Mouse (Mus musculus): ENCODE measurements around the gene Knl1.

Gene Knl1

DNA sequence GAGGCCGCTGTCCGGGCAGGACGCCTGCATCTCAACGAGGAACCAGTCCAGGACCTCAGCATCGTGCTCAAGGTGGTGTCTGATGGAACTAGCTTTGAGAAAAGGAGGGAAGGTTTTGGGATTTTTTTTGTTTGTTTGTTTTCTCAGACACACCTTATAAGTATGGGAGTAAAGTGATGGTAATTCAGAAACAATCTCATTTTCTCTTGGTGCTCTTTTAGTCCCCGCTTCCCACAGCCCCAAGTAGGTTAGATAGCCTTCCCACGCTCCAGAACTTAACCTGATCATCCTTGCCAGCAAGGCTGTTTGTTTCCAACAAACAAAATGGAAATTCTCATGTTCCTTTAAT lies 11.5 kb upstream of the Knl1 start:
- DNase-seq (ENCODE audit: inconsistent ontology term), result peak; percentile 41

DNA sequence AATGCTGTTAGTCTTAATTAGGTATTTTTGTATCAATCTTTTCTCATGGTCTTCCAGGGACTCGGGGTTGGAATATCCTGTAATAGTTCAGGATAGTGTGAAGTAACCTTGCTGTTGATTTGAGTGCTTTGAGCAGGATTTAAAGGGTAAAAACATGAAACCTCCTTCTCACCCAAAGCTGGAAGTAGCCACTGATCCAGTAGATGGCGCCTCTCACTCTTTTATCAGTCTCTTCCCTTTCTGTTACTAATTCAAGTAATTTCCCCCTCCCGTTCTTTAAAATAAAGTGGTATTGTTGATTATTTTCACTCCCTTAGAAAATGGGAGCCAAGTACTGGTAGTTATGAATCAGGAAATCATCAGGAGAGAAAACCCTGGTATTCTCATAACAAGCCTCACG lies 6.0 kb upstream of the Knl1 start:
- no peak for DNase-seq (ENCODE audit: inconsistent ontology term)

DNA sequence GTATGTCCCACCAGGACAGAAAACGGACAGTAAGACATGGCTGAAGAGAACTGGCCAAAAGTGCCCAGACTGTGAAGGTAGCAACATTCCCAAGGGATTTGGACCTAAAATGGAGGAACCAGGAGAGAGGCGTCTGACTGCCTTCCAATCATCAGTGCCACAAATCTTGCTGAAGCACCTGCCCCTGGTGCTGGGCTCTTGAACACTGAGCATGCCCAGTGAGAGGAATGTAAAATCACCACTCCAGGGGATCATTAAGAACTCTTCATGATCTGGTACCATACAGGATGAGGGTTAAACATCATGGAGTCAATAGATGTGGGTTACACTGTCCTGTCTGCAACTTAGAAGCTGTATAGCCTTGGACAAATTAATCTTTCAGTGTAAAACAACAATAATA lies 1.8 kb upstream of the Knl1 start:
- no peak for DNase-seq (ENCODE audit: inconsistent ontology term)

DNA sequence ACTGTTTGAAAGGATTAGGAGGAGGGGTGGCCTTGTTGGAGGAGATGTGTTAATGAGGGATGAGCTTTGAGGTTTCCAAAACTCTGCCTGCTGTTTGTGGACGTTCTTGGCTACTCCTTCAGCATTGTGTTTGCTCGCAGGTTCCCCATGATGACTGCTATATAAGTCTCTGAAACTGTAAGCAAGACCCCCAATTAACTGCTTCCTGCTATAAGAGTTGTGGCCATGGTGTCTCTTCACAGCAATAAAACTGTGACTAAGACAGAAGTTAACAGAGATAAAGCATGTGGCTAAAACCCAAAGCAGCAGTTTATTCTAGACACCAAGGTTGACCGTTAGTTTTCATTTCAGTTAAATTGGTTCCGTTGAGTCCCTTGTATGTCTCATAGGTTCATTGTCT lies 930 bp downstream of the Knl1 start:
- peak; percentile 17 for DNase-seq (ENCODE audit: inconsistent ontology term)

DNA sequence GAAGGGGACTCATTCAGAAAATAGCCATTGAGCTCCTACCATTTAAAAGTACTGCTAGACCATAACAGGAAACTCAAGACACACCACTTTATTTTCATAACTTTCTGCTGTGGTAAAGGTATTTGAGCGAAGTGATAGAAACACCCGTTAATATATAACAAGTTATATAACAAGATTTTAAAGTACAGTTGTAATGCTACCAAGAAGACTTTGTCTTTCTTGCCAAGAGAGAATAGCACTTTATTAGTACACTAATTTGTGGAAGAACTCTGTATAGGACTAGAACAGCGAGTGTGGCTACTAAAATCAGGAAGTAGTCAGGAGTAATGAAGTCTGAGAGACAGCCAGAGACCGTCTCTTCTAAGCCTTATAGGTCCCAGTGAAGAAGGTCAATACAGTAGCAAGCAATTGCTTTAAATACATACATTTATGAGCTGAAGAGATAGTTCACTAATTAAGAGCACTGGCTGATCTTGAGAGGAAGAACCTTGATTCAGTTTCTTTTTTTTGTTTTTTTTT lies 3.3 kb downstream of the Knl1 start:
- DNase-seq (ENCODE audit: inconsistent ontology term), result no peak

DNA sequence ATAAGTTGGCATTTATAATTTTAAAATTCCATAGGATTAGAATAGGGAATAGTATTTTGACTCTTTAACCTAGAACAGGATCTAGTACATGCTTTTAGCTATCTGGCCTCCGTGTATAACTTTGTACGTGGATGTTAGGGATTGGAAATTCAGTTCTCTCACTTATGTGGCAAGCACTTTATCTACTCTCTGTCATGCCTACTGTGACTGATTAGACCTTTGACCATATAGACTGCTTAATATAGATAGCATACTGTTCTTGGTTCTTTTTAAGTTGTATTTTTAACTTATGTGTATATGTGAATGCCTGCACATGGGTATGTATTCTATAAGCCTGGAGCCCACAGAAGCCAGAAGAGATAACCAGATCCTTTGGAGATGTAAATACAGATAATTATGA lies 13.2 kb downstream of the Knl1 start:
- DNase-seq (ENCODE audit: inconsistent ontology term), result no peak

DNA sequence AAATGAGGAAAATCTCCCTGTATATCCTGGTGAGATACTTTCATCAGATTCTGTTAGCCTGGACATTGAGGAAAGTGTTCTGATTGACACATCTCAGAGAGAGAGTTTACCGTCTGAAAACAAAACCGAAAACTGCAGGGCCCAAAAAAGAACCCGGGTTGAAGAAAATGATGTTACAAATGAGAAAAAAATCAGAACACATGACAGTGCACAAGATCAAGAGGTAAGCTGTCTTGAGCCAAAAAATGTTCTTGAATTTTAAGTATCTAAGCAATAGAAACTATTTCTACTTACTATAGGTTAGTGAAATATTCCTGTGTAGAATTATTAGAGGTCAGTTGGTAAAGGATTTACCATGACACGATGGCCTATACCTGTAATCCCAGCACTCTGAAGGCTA lies 25.5 kb downstream of the Knl1 start:
- no peak for DNase-seq (ENCODE audit: inconsistent ontology term)

DNA sequence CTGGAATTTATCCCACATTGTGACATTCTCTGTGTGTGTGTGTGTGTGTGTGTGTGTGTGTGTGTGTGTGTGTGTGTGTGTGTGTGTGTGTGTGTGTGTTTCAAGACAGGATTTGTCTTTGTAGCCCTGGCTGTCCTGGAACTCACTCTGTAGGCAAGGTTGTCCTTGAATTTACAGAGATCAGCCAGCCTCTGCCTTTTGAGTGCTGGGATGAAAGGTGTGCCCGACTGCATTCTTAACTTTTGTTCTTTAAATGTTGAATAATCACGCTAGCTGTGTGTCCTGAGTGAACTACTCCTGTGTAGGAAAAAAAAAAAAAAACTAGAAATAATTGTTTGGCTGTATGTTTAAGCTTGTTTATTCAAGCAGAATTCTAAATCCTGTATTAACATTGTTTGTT lies 39.2 kb downstream of the Knl1 start:
- no peak for DNase-seq (ENCODE audit: inconsistent ontology term)

DNA sequence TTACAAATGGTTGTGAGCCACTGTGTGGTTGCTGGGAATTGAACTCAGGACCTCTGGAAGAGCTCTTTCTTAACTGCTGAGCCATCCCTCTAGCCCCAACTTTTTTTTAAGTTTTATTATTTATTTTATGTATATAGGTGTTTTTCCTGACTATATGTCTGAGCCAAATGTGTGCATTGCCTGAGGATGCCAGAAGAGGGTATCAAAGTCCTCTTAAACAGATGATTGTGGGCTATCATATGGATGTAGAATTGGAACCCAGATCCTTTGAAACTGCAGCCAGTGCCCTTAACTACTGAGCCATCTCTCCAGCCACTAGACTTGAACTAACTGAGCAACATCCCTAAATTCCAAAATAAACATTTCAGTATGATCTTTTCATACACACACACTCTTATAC lies 54.6 kb downstream of the Knl1 start:
- no peak for DNase-seq (ENCODE audit: inconsistent ontology term)

DNA sequence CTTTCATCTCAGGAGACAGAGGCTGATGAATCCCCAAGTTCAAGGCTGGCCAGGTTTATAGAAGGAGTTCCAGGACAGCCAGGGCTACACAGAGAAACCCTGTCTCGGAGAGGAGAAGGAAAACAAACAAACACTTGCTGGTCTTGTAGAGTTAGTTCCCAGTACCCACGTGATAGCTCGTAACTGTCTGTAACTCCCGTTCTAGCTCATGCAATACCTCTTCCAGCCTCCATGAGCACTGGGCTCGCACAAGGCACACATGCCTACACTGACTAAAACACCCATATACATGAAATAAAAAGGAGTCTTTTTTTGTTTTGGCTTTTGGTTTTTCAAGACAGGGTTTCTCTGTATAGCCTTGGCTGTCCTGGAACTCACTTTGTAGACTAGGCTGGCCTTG lies 59.7 kb downstream of the Knl1 start:
- DNase-seq (ENCODE audit: inconsistent ontology term), result no peak

DNA sequence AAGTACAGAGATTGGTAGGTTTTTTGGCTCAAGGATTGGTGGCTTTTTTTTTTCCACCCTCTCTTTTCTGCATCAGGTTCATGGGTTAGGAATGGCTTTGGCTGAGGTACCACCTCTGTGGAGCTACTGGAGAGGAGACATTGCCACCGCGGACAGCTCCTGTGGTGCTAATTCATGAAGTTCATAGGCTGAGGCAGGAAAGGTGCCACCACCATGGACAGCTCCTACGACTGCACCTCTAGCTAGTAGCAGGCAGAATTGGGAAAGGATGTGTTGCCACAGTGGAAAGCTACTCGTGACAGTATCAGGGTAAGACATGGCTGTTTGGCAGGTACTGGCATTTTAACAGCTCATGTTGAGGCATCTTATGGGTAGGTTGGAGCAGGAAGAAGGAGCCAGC lies 61.6 kb downstream of the Knl1 start:
- DNase-seq (ENCODE audit: inconsistent ontology term), result peak; percentile 41

DNA sequence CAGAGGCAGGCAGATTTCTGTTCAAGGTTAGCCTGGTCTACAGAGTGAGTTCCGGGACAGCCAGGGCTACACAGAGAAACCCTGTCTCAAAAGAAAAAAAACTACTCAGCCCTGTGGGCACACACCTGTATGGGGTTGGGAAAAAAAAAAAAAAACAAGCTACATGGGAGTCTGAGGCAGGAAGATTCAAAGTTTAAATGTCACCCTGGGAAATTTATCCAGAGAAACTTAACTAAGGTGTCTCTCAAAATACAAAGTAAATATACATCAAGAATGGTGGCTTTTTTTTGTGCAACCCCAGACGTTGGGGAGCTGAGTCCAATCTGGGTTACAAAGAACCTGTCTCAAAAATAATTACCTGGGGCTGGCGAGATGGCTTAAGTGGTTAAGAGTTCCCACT lies 64.1 kb downstream of the Knl1 start:
- DNase-seq (ENCODE audit: inconsistent ontology term), result no peak

DNA sequence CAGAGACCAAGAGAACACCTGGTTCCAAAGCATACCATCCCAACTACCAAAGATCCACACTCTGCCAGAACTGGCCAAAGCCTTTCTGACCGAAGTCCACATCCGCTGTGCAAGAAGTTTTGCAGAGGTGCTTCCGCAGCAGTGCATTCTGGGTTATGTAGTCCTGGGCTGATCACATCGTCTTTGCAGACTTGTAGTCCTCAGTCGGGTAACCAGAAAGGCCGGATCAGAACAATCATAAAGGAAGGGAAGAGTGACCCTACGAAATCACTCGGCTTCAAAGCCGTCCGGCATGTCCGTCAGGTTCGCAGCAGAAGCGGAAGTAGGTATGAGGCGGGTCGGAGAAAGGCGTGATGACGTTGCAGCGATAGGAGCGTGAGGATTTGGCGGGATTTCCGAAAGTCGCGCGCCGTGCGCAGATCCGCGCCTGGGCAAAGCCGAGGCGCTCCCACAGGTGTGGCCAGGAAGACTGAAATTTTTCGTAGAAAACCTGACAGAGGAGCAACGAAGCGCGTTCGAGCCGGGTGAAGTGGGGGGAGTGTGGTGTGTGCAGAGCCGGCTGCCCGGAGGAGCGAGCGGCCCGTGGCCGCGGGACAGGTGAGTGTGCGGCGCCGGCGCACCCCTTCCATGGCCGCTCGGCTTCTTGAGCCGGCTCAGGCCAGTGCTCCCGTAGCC lies 65.7 kb downstream of the Knl1 start, which contains the start of gene Rad51:
Gene Rad51 (plus strand): TSS at position 356 of the 675 bp plus-strand sequence.
- DNase-seq (ENCODE audit: inconsistent ontology term), result peak; percentile 85

DNA sequence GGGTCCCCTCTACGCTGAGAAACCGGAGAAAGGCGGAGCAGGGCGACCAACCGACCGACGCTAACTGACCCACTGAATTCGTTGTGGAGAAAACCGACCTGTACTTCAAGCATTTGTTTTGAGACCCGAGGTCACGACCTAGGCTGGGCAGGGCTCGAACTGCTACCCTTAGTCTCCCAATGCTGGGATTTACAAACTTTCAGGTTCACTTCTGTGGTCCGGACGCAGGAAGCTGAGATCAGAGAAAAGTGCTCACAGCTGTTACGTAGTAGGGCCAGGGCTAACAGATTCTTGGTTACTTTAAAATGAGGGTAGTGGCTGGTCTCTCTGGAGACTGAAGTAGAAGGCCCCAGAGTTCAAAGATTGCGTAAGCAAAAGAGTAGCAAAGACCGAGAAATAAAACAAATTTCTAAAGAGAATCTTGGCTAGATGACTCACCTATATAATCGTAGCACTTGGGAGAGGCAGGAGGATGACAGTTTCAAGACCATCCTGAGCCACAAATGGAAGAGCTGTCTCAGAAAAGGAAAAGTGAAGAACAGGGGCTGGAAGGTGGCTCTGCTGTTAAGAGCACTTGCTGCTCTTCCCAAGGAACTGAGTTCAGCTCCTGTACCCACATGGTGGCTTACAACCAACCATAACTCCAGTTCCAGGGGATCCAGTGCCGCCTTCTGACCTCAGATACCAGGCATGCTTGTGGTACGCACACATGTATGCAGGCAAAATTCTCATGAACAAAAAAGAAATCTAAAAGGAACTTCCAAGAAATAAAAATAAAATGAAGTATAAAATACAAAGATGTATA lies 66.4 kb downstream of the Knl1 start:
- DNase-seq (ENCODE audit: inconsistent ontology term), result peak; percentile 12

DNA sequence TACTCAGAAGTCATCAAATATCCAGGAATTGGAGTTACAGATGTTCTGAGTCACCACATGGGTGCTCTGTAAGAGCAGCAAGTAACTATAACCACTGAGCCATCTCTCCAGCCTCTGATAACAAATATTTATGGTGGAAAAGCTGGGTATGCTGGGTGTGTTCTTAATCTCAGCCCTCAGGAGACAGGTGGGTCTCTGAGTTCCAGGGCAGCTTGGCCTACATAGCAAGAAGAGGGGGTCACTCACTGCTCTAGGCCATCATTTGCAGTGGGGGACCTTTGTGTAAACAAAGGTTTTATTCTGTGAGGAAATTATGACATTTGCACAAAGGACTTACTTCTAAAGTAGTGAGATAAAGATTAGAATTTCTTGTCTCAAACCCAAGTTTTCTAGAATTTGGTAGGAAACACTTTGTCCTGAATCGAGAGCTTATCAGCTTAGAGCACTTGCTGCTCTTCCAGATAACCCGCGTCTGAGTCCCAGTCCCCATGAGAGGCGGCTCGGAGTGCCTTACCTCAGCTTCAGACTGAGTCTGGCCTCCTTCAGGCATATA lies 89.5 kb downstream of the Knl1 start:
- no peak for DNase-seq (ENCODE audit: inconsistent ontology term)

DNA sequence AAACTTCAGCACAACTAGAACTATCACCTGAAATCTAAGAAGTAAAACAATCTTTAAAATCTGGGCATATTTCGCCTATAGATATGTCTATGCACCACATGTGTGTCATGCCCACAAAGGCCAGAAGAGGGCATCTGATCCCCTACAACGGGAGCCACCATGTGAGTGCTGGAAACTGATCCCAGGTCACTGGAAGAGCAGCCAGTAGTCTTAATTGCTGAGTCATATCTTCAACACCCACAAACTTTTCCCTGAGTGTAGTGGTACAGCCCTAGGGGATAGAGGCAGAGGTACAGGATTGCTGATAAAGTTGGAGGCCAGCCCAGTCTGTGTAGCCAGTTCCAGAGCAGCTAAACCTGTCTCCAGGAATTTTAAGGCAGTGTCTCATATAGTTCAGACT lies 98.3 kb downstream of the Knl1 start:
- DNase-seq (ENCODE audit: inconsistent ontology term), result no peak

DNA sequence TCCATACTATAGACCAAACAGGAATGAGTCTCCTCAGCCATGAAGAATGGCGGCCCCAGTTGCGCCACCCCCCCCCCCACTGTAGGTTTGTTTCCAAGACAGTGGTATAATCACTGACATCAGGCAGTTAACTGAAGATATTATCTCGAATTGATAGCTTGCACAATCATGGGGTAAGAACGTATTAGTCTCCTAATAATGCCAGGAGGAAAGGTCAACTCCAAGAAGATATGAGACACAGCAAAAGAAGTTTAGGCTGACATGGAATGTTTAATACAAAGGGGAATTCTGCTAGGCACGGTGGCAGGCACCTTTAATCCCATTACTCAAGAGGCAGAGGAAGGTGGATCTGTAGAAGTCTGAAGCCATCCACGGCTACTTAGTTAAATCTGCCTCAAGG lies 99.5 kb downstream of the Knl1 start:
- DNase-seq (ENCODE audit: inconsistent ontology term), result no peak

DNA sequence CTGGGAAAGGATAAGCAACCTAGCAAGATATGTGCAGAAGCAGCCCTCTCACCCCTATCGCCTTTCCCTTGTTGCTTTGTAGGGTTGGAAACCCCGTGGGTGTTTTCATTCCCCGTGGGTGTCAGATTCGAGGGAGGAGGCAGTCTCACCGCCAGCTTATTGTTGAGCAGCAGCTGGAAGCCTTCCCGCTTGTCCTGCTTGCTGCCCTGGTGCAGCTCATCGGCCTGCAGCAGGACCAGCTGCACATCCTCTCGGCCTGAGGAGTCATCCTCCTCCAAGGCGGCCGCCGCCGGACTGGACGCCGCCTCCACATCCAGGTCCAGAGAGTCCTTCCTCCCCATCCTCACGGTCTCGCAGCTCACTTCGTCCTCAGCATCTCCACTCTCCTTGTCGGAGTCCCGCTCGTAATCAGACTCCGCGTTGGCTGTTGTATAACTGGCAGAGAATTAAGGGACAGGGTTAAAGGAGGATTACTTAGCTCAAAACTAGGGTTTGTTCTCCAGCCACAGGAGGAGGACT lies 100.3 kb downstream of the Knl1 start:
- DNase-seq (ENCODE audit: inconsistent ontology term), result no peak

DNA sequence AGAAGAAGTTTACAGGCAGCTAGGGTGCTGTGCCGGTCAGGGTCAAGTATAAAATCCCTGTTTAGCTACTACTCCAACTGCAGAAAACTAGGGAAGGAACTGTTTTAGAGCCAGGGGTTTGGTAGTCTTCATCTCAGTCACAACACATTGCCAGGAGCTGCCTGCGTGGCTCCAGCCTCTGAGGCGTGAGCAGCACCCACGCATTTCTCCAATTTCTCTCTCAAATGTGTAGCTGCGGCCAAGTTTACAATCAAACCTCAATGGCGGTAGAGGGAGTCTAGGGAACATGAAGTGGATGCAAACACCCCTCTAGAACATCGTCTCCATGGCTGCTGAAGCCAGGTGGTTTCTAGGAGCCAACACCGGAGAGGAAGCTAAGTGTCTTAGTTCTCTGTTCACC lies 100.9 kb downstream of the Knl1 start:
- no peak for DNase-seq (ENCODE audit: inconsistent ontology term)

DNA sequence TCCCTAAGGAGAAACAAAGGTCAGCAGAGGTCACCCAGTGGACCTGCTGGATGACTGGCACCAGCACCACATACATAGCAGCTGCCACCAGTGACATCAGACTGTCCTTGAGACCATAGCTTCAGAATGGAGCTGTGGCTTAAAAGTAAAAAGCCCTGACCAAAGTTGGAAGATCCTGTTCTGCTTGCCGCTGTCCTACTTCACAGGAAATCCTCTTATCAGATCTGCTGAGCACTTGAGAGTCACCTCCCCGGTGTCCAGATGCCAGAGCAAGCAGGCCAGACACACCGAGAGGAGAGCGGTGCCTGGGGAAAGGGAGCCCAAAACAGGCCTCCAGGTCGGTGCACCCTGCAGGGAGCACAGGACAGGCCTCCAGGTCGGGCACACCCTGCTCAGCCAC lies 105.3 kb downstream of the Knl1 start:
- no peak for DNase-seq (ENCODE audit: inconsistent ontology term)

DNA sequence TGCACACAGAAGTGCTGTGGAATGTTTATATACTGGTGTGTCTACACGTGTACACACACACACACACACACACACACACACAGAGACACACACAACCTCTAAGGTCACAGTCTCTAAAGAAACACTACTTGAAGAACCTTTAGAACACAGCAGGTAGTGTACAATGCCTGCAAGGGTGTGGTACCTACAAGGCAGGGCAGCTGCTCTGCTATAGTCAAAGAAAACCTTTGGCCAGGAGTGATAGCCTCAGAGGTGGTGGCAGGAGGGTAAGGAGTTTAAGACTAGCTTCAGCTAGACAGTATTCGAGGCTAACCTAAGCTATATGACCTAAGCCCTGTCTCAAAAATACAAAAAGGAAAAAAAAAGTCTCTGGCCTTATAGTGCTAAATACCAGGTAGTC lies 107.8 kb downstream of the Knl1 start:
- no peak for DNase-seq (ENCODE audit: inconsistent ontology term)
